Mouse (Mus musculus) ES-Bruce4 (cell line): ENCODE data around the gene Lrrc20.

Experiments used
- CTCF ChIP-seq: IDR thresholded peaks from one replicate; pipeline ENCODE4 v1.8.1; 2011; ENCODE audit warnings: low read depth, low read length
- POLR2A ChIP-seq: IDR thresholded peaks from one replicate; pipeline ENCODE4 v1.8.1; 2011; ENCODE audit warnings: low read length; ENCODE audit not compliant: insufficient read depth

GRCm38 (mm10) chr10:61474344-61474743 lies 1.3 kb upstream of the Lrrc20 start:
- TF ChIP-seq CTCF (no peak), POLR2A (no peak)
